Mouse (Mus musculus) embryo, embryonic 11.5 days (tissue): ENCODE results near the gene Kdelr1.

Experiments used
- DNase-seq: peaks from one replicate; pipeline ENCODE4 v3.0.0-alpha.2; 2012; ENCODE audit warnings: low read depth, low spot score

The Kdelr1 gene

DNA sequence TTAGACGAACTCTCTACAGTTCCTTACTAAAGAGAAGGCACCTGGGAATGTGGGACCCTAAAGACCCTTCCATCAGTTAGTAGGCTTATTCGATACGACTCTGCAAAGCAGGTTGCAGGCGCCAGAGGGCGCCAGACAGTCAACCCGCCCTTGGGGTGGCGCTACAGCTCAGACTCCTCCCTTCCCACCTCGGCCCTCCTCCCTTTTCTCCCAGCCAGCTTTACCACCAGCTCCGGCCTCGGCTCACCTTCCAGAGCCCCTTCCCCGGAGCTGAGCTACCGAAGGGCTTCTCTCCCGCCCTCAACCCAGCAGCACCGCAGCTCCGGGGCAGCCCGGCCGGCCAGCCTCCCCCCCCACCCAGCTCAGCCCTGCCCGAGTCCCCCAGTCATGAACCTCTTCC is at the start of gene Kdelr1:
Gene Kdelr1, plus strand, starts transcription at position 149 of the 400 bp plus-strand sequence.
- DNase-seq, result peak; percentile 91

DNA sequence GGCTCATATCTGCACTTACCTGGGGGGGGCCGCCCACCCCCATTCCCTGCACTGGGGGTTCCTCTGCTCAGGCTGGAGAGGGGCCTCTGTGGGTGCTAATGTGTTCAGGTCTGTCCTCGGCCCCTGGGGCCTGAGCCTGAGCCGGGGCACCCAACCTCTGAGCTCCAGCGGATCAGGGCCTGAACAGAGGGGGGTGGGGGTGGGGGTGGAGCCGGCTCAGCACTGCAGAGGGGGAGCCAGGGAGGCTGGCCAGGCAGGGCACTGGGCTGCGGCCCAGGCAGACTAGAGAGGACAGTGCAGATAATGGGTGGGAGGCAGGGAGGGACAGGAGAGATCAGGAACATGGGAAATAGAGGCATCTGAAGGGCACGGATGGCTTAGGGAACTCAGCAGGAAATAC is 48.0 kb upstream of the Kdelr1 start, which contains the start of gene Kcnj14:
Gene Kcnj14, minus strand, starts transcription at position 185 of the 400 bp plus-strand sequence.
- DNase-seq, result no peak

DNA sequence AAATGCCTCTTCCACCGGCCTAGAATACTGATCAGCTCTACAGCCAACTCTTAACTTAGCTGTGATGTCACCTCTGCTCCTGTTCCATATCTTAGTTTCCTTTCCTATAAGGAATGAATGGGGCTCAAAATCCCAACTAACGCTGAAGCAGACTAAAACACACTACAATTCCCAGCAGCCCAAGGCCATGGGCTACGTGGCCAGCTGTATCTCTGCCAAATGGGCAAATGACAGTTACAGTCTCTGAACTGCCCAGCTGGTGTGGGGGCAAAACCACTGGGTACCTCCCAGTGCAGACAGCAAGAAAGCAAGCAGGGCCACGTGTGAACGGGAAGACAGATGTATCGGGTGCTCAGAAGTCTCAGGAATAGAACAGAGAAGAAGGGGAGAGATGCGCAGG is 45.9 kb upstream of the Kdelr1 start:
- DNase-seq, result no peak

DNA sequence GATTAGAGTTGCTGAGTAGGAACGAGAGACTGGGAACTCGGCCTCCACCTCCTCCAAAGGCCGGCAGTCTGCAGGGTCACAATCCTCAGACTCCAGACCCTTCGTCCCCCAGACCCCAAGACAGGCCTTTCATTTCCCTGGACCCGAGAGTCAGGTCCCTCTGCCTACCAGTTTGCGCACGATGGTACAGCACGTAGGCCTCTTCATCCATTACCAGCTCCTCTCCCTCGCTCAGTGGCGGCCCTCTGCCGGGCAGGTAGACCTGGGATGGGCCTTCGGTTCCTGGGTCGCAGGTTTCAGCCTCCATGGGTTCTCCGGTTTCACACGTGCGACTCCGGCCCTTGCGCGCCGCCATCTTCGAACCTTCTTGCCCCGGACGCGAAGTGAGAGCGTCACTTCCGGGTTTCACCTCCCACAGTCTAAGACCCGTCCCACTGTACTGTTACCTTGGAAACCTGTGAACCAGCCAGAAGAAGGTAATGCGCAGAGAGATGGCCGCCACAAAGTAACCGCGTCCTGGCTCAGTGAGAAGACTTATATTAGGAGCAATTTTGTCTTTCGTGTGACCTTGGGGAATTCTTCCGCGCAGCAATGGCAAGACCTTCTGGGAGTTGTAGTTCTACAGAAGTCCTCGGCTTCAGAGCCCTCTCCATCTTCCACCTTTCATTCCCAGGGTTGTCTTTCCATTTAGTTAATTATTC is 42.0 kb upstream of the Kdelr1 start, which contains the start of gene Grwd1:
Gene Grwd1, minus strand, starts transcription at position 518 of the 701 bp plus-strand sequence.
- peak; percentile 85 for DNase-seq

DNA sequence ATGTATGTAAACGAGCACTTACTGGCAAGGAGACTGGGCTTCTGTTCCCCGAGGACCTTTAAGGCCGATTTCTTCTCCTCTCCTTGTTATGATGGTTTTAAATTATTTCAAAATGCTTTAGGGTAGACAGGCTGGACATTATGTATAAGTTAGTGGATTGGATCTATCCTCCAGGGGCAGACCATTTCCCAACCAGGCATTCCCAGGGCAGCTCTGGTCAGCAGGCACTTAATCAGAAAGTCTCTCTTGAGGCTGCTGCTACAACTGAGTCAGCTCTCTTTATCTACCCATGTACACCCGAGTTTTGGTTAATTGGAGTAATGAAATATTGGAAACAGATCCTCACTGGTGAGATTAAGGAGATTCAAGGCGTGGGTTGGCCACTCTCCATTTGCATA is 41.4 kb upstream of the Kdelr1 start:
- no peak for DNase-seq

DNA sequence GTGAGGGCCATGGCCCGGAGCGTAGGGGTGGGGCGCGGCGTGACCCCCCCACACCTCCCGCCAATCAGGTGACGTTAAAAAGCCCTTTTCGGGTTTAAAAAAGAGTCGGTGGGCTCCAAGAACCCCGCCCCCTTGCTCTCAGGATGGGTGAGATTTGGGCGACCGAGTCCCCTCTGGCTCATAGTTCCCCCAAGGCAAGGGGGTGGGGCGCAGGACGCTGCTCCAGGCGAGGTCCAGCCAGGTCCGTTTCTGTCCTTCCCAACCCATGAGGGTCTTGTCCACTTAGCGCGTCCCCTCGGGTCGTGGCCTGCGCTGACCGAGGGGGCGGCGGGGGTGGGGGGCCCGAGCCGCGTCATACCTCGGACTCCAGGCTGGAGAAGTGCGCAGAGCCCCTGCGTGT is 40.1 kb upstream of the Kdelr1 start:
- DNase-seq, result no peak

DNA sequence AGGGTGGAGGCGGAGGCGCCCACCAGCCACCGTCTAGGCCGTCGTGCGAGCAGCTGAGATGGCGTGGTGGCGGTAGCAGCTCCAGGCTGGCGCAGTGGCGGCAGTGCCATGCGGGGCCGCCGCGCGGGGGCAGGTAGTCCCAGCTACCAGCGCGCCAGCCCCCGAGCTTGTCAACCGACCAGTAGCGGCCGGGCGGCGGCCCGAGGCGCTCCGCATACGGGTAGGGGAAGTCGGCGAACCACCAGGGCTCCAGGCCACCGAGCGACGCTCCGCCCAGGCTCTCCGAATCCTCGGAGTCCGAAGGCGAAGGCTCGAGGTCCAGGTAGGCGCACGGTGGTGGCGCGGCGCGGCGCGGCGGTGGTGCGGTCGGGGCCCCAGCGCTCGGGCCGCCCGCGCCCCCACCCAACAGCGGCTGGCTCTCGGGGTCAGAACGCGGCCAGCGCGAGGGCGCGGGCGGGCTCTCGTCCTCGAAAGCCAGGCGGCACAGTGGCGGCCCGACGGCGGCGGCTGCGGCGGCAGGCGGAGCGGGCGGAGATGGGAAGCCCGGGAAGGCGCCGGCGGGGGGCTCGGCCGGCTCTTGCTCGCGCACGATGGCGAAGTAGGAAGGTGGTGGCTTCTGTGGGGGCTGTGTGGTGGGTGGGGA is 39.3 kb upstream of the Kdelr1 start:
- DNase-seq, result no peak

DNA sequence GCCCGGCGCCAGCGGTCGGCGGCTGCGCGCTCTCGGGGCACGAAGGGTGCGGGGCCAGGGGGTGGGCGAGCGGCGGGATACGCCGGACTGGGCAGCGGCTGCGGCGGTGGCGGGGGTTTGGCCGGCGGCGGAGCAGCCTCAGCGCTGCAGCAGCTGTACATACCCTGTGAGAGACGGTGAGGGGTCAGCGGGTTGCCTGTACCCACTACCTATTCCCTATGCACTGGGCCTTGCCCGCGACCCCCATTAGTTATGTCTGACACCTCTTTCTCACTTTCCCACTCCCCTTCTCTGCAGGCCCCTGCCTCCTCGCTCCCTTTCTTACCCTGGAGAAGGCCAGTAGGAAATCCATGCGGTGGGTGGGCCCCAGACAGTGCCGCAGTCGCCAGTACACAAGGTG is 38.6 kb upstream of the Kdelr1 start:
- DNase-seq, result no peak

DNA sequence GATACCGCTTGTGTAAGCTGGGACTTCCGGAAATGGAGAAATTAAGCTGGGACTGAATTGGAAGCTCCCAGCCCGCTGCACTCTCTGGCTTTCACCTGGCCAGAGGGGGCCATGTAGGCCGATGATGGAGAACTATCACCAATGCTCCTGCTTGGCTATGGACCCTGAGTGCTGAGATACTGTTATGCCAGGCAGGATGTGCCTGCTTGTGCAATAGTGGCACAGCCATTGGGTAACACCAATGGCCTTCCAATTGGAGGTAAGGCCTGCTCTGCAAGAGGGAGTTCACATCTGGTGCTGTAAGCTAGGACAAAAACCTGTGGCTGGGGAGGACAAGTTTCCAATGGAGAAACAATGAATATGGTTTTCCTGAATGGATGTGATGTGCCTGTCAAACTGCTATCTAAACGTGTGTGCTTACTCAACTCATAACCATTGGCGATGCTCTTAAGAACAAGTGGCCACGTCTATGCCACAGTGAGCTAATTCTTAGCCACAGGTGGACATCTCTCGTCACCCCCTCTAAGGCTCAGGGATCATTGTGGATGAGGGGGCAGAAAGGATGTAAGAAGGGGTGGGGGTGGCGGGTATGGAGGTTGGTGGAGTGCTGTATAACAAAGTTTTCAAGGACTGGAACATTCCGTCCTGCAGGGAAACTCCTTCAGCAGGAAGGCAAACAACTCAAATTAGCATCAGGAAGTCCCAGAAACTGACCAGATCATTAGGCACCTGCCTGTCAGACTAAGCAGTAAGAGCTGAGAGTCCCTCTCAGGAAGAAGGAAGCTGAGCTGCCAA is 29.4 kb upstream of the Kdelr1 start:
- DNase-seq, result no peak

DNA sequence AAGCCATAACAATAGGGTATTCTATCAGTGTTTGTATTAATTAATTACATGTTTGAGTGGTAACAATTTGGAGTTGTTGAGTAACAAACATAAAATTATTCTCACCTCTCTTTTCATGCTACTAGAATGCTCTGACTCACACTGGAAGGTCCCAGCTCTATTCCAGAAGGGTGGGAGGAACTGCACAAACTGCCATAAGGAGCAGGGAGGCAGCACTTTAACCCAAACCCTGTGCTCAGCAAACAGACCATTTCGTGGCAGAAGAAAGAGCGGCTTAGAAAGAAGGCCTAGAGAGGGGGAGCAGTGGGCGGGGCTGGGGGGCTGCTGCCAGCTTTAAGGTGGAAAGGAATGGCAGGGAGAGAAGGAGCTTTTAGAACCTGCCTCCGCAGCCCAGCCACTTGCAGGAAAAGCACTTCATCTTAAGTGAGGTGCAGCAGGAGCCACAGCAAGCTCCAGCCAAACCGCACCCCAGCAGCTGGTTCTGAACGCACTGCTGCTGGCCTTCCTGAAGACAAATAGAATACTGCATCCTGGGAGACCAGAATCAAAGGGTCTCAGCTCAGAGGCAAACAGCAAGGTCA is 24.0 kb upstream of the Kdelr1 start:
- no peak for DNase-seq

DNA sequence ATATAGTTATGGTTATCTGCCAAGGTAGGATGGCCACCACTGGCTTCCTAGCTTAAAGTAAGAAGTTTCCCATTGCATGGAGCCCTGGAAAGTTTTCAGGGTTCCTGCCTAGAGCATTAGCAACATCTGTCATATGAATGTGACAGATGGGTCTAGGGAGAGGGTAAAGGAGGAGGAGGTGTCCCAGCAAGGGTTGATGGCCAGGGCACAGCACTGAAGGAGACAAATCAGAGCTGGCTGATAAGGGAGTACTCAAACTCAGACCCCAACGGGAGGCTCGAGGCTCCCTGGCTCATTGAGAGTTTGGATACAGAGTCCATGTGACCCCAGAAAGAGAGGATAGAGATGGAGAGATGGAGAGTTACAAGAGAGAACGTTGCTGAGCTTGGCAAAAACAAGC is 21.9 kb upstream of the Kdelr1 start:
- no peak for DNase-seq

DNA sequence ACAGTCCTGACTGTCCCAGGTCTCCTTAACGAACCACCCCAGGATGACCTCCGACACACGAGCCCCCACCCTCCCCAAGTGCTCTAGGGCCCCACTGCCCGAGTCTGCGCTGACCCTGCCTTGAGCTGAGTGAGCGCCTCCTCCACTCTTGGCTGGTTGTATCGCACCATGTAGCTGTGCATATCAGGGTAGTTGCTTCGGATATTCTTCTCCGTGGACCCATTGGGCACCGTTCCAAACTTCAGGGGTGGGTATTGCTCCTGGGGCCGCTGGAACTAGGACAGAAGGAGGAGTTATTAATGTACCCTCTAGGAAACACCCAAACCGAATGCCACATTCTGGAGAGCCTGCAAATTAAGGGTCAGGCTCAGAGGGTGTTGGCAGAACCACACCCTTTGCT is 19.5 kb upstream of the Kdelr1 start:
- DNase-seq, result no peak

DNA sequence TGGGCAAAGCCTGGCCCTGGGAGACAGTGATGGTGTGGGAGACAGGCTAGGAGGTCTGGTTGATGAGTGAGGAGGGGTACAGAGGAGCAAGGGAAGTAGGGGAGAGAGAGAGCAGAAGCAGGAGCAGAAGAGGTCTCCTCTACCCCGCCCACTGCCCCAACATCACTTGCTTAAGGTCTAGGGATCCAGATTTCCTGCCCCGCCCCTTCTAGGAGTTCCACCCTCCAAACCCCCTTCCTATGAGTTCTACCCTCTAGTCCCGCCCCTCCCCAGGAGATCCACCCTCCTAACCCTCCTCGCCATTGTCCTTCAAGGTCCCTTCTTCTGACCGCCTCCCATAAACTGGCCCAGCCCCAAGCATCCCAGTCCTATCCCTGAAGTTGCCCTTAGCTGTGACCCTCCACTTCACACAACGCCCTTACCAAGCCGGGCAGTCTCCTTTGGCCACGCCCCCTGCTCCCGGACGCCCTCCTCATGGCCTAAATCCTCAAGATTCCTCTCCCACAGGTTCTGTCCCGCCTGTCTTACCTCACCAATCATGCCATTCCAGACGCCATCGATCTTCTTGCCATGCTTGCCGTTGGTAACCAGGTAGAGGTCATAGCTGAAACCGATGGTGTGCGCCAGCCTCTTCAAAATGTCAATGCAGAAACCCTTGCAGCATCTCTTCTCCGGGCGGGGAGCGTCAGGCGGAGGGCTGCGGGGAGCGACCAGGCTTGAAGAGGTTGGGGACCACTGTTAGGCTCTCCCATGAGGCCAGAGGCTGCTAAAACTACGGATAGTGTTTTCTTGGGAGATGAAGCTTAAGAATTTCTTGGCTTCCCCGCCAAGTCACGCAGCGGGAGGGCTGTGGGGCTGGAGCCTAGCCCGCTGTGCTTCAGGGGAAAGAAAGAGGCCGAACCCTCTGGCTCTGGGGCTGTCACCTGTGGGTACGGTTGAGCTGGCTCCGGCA is 15.3 kb upstream of the Kdelr1 start:
- no peak for DNase-seq

DNA sequence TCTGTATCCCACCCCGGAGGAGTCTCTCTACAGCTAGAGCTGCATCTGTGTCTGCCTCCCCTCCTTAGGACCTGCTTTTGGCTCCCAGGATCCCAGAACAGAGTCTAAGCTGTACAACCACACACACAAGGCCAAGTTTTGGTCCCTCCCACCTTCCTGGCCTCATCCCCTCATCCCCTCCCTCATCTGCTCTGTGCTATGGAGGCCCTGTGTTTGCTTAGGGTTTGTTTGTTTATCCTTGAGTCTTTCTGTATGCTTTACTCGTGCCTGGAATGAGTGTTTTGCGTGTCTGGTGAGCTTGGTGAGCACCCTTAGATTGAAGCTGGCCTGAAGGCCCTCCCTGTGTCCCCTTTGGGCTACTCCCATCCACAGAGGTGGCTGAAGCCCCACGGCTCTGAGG is 13.6 kb upstream of the Kdelr1 start:
- DNase-seq, result no peak

DNA sequence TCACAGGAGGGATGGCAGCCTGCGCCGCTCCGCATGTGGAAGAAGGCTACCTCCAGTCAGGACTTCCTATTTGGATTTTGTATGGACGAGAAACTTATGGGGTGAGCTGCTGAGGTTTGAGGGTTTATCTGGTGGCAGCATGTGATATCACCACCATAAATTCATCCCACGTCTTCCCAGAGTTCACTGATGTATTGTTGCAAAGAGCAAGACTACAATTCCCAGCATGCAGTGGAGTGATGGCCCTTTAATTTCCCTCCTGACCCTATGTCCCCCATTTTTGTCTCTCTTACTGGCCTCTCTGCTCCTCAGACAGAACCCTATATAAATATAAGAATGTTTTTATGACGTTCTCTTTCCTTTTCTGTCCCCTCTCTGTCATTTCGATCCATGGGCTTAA is 9.8 kb upstream of the Kdelr1 start:
- no peak for DNase-seq

DNA sequence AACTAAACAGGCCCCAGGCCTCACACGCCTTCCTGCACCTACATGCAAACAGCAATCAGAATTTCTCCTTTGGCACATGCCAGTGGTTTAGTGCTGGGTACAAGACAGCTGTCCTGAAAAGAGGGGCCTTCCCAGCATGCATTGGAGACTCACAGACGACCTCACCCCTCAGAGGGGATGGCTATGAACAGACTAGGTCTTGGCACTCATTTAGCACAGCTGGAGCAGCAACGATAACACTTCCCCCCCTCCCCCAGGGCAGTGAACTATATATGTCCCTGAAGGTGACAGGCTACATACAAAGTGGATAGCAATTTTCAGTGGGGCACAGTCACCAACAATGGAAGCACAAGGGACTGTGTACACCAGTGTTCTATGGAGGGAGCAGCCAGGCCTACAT is 8.1 kb upstream of the Kdelr1 start:
- no peak for DNase-seq

DNA sequence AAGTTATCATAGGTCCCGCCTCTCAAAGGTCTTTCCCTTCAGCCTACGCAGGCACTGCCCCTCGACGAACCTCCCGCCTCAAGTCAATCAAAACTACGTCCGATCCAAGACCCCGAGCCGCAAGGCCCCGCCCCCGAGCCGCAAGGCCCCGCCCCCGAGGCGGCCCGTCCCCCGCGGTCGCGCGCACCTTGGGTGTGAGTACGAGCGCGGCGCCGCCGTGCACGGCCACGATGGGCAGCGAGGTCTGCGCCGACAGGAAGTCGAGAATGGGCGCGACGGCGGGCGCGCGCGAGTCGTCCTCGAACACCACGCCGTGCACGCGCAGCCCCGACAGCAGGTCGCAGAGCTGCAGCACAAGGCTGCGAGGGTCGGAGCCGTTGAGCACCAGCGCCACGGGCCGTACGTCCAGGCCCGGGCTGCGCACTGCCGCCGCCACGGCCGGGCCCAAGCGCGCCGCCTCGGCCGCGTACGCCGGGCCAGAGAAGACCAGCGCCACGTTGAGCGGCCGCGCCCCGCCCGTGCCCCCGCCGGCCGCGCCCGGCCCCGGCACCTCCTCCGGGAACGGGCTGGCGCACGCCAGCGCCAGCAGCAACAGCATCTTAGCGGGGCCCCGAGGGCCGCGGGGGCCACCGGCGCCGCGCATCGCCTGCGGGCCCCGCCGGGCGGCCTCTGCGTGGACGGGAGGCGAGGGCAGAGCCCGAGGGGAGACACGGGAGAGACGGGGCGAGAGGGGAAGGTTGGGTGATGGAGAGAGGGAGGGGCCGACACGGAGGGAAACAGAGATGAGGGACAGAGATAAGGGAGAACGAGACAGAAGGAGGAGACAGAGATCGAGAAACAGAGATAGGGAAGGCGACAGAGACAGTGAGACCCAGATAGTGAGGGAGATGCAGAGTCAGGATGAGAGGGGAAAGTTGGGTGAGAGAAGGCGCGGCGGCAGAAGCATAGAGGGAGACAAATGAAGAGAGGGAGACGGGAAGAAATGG is 6.4 kb upstream of the Kdelr1 start:
- peak; percentile 85 for DNase-seq

DNA sequence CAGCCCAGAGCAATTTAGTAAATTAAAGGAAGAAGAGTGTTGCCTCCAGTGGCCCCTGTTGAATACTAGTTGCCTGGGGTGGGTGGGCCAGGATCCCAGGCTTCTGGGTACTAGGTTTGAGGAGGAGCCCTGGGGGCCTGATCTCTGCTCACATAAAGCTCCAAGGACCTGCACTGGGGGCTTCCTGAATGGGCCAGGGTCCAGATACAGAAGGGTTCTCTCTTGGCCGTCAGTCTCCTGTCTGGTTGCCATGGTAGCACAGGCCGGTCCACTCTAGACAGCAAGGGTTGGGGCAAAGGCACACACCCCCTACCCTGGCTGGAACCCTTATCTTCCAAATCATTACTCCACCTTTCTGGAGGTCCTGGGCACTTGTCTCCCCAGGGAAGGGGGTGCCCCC is 4.7 kb upstream of the Kdelr1 start:
- DNase-seq, result no peak

DNA sequence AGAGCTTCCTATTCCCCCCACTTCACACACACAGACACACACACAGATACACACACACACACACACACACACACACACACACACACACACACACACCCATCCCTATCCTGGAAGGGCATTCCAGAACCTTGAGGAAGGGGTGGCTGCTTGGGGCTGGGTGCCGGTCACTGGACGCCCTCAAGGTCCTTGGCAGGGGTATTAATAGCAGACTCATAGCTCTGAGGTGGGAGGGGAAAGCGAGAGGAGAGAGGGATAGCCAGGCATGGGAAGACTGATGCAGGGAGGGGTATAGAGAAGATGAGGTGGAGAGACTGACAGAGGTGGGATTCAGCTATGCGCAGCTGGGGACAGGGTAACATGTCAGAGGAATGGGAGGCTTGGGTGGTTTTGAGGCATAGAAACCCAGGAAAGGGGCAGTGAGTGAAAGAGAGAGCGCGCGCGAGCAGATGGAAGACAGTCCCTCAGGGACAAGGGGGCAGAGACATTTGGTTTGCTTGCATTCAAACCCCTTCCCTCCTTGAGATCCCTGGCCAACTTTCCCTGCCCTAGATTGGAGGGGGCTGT is 3.4 kb upstream of the Kdelr1 start:
- DNase-seq, result no peak

DNA sequence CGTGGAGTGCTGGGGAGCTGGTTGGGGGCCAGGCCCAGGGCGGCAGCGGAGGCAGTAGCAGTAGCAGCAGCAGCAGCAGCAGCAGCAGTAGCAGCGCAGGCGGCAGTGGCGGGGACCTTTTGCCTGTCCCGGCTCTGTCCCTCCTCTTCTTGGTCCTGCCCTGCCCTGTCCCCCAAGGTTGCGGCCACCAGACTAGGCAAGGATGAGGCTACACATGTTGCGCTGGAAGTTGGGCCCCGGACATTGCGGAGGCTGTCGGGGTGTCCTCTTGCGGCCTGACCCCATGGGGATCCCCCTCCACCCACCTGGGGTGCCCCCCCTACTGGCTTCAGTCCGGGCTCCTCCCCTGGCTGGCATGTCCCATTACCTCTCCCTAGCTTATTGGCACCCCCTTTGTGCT is 2.8 kb upstream of the Kdelr1 start:
- no peak for DNase-seq
